Mouse (Mus musculus): ENCODE measurements around the gene Col11a2. TPM values are rescaled to one million over a fixed set of nuclear protein-coding genes. Genes with fewer than 3 reads are reported as not detected.
A peak's percentile ranks its signal among the peaks of the same experiment; 100 is the strongest.

Gene Col11a2
- polyA plus RNA-seq, 1 experiment from 2014 or later, result 64.3 TPM

DNA sequence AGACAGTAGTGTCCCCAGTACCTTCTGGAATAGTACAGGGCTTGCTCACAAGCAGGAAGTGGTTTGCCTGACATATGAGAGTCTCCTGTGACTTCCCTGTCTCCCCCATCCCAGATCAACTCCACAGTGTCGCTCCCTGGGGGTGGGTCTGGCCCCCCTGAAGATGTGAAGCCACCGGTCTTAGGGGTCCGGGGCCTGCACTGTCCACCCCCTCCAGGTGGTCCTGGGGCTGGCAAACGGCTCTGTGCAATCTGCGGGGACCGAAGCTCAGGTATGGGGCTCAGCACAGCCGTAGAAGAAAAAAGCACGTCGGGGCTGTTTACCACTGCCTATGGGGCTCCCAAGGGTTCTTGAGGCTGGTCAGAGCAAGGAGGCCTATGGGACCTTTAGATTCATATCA is 5.8 kb upstream of the Col11a2 start:
- Histone ChIP-seq H3K4me1 (peaks cover 50% of the 10 kb centered on the region), H3K9ac (no peak overlapping the region), H3K27me3 (peaks cover 8% of the 10 kb centered on the region), H3K9me3 (replicated peaks) (no peaks in the 10 kb centered on the region), H3K36me3 (peaks cover 54% of the 10 kb centered on the region), H3K4me2 (replicated peaks) (peak overlapping the region; percentile 94), H3K27ac (replicated peaks) (no peak overlapping the region), H3K4me3 (replicated peaks) (peak overlapping the region; percentile 72)
- 86% methylated on average over 9 of the region's 9 CpGs for WGBS
- no peak for ATAC-seq (ENCODE audit: insufficient number of reproducible peaks, low FRiP score, low TSS enrichment, low read depth)

DNA sequence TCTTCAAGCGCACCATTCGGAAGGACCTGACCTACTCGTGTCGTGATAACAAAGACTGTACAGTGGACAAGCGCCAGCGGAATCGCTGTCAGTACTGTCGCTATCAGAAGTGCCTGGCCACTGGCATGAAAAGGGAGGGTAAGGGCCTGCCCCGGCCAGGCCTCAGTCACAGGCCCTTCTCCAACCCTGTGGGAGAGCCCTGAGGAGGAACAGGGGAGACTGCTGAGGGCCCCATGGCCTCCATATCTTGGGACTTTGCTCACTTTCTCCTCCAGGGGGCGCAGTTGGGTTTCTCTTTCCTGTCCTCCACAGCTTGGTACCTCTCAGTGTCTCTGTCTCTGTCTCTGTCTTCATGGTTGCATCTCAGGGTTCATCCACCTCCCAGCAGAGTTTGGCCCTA is 5.2 kb upstream of the Col11a2 start:
- H3K4me1 ChIP-seq, result peaks cover 50% of the 10 kb centered on the region
- no peak overlapping the region for H3K4me2 ChIP-seq (replicated peaks)
- H3K36me3 ChIP-seq, result peaks cover 48% of the 10 kb centered on the region
- no peak for ATAC-seq (ENCODE audit: insufficient number of reproducible peaks, low FRiP score, low TSS enrichment, low read depth)
- 77% methylated on average over 10 of the region's 10 CpGs for WGBS
- no peak overlapping the region for H3K27ac ChIP-seq (replicated peaks)
- H3K4me3 ChIP-seq (replicated peaks), result no peak overlapping the region
- H3K9ac ChIP-seq, result no peak overlapping the region
- no peaks in the 10 kb centered on the region for H3K9me3 ChIP-seq (replicated peaks)
- H3K27me3 ChIP-seq, result peaks cover 11% of the 10 kb centered on the region

DNA sequence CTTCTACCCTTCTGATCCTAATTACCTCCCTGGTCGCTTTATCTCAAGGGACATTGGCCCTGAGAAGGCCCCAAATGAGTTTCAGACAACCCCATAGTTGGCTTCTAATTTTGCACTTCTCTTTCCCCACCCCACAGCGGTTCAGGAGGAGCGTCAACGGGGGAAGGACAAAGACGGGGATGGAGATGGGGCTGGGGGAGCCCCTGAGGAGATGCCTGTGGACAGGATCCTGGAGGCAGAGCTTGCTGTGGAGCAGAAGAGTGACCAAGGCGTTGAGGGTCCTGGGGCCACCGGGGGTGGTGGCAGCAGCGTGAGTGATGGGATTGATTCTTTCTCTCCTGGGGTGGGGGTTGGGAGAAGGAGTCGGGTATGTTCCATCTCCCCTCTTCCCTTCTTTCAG is 3.7 kb upstream of the Col11a2 start:
- Histone ChIP-seq H3K36me3 (peaks cover 37% of the 10 kb centered on the region), H3K9me3 (replicated peaks) (no peaks in the 10 kb centered on the region), H3K27ac (replicated peaks) (no peak overlapping the region), H3K9ac (no peak overlapping the region), H3K27me3 (peaks cover 23% of the 10 kb centered on the region), H3K4me2 (replicated peaks) (no peak overlapping the region), H3K4me3 (replicated peaks) (no peak overlapping the region), H3K4me1 (peaks cover 45% of the 10 kb centered on the region)
- 83% methylated on average over 9 of the region's 9 CpGs for WGBS
- no peak for ATAC-seq (ENCODE audit: insufficient number of reproducible peaks, low FRiP score, low TSS enrichment, low read depth)

DNA sequence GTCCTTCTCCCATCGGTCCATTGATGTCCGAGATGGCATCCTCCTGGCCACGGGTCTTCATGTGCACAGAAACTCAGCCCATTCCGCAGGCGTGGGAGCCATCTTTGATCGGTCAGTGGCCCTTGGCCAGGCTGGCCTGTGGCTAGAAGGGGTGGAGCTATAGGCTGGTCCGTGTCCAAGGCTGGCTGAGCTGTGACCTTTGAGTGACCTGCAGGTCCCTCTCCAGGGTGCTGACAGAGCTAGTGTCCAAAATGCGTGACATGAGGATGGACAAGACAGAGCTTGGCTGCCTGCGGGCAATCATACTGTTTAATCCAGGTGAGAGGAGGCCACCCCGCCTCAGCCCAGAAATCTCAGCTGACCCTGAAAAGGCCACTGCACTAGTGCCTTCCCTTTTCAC is 2.6 kb upstream of the Col11a2 start:
- H3K27me3 ChIP-seq, result peaks cover 31% of the 10 kb centered on the region
- 80% methylated on average over 10 of the region's 10 CpGs for WGBS
- H3K36me3 ChIP-seq, result peaks cover 37% of the 10 kb centered on the region
- H3K9ac ChIP-seq, result no peak overlapping the region
- peaks cover 49% of the 10 kb centered on the region for H3K4me1 ChIP-seq
- no peak overlapping the region for H3K27ac ChIP-seq (replicated peaks)
- no peaks in the 10 kb centered on the region for H3K9me3 ChIP-seq (replicated peaks)
- ATAC-seq (ENCODE audit: insufficient number of reproducible peaks, low FRiP score, low TSS enrichment, low read depth), result no peak
- H3K4me2 ChIP-seq (replicated peaks), result no peak overlapping the region
- H3K4me3 ChIP-seq (replicated peaks), result no peak overlapping the region

GRCm38 (mm10) chr17:34037241-34037640 is 2.0 kb upstream of the Col11a2 start:
- WGBS, result 92% methylated on average over 7 of the region's 7 CpGs
- no peak overlapping the region for H3K4me2 ChIP-seq (replicated peaks)
- no peak overlapping the region for H3K9ac ChIP-seq
- H3K27ac ChIP-seq (replicated peaks), result no peak overlapping the region
- peaks cover 35% of the 10 kb centered on the region for H3K27me3 ChIP-seq
- H3K4me1 ChIP-seq, result peaks cover 49% of the 10 kb centered on the region
- ATAC-seq (ENCODE audit: insufficient number of reproducible peaks, low FRiP score, low TSS enrichment, low read depth), result no peak
- no peaks in the 10 kb centered on the region for H3K9me3 ChIP-seq (replicated peaks)
- no peak overlapping the region for H3K4me3 ChIP-seq (replicated peaks)
- peaks cover 37% of the 10 kb centered on the region for H3K36me3 ChIP-seq

DNA sequence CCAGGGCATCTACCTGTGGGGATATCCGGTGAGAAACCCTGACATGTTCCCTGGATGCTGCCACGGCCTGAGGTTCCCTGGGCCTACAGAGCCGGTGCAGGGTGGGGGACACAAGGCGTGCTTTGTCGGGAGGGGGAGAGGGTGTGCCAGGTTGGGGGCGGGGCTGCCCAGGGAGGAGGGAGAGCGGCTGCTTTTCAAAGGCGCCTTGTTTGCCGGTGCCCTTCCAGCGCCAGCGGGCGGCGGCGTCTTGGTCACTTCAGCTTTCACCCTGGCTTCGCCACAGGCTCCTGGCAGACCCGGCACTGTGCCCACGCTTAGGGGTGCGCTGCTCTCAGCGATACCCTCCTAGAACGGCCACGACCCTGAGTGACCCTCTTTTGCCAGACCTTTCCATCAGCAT is 797 bp upstream of the Col11a2 start:
- peaks cover 37% of the 10 kb centered on the region for H3K36me3 ChIP-seq
- peaks cover 38% of the 10 kb centered on the region for H3K27me3 ChIP-seq
- H3K9me3 ChIP-seq (replicated peaks), result no peaks in the 10 kb centered on the region
- H3K4me2 ChIP-seq (replicated peaks), result peak overlapping the region; percentile 44
- peak; percentile 30; the same call in 1 of the 2 replicates for ATAC-seq (ENCODE audit: insufficient number of reproducible peaks, low FRiP score, low TSS enrichment, low read depth)
- H3K9ac ChIP-seq, result no peak overlapping the region
- WGBS, result 12% methylated on average over 21 of the region's 21 CpGs
- peaks cover 38% of the 10 kb centered on the region for H3K4me1 ChIP-seq
- peak overlapping the region; percentile 33 for H3K4me3 ChIP-seq (replicated peaks)
- H3K27ac ChIP-seq (replicated peaks), result peak overlapping the region; percentile 41; the same call in 1 of the 2 replicates

DNA sequence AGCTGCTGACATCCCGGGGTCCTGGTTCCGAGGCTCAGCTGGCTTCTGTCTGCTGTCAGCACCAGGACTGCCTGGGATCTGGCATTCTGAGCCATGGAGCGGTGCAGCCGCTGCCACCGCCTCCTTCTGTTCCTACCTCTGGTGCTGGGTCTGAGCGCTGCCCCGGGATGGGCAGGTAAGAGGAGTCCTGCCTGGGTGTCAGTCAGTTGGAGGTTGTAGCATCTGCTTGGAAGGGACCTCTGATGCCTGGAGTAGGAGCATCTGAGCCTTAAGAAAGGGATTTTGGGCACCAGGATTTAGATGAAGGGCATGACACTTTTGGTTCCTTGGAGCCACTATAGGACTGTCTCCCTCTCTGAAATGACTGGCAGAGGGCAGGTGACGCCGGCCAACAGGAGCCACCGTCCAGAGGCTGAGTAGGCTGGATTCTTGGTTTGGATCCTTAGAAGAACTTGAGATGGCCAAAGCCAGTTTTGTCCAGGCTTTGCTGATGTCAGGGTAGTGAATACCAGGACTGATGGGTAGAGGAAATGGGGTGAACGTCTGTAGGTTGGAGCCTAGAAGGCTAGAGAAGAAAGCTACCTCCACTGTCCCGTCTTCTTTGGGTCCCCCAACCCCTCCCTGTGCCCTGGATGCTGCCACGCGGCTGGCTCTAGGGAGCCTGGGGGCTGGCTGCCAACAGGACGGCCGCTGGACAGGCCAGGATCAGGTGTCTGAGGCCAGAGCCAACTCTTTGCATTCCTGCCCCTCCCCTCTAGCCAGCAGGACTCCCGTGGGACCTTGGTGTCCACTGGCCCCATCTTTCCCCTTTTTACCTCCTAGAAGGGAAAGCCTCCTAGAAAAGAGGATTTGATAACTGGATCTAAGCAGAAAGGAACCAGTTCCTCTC is 569 bp downstream of the Col11a2 start:
- Histone ChIP-seq H3K36me3 (peaks cover 28% of the 10 kb centered on the region), H3K9me3 (replicated peaks) (no peaks in the 10 kb centered on the region), H3K27ac (replicated peaks) (peak overlapping the region; percentile 44), H3K9ac (peak overlapping the region; percentile 31; the same call in 1 of the 2 replicates), H3K4me3 (replicated peaks) (peak overlapping the region; percentile 33), H3K4me2 (replicated peaks) (peak overlapping the region; percentile 44; the same call in 1 of the 2 replicates), H3K27me3 (peaks cover 38% of the 10 kb centered on the region), H3K4me1 (peaks cover 30% of the 10 kb centered on the region)
- ATAC-seq (ENCODE audit: insufficient number of reproducible peaks, low FRiP score, low TSS enrichment, low read depth), result no peak
- WGBS, result 17% methylated on average over 17 of the region's 17 CpGs

GRCm38 (mm10) chr17:34045941-34046340 is 6.7 kb downstream of the Col11a2 start:
- H3K4me2 ChIP-seq (replicated peaks), result no peak overlapping the region
- H3K4me3 ChIP-seq (replicated peaks), result no peak overlapping the region
- H3K9ac ChIP-seq, result no peak overlapping the region
- H3K27me3 ChIP-seq, result peaks cover 13% of the 10 kb centered on the region; the same call in 1 of the 2 replicates
- no peaks in the 10 kb centered on the region for H3K36me3 ChIP-seq
- H3K27ac ChIP-seq (replicated peaks), result no peak overlapping the region
- no peak for ATAC-seq (ENCODE audit: insufficient number of reproducible peaks, low FRiP score, low TSS enrichment, low read depth)
- WGBS, result 77% methylated on average over 14 of the region's 14 CpGs
- H3K4me1 ChIP-seq, result 0 out of 2 replicates have a peak, but pooled peaks cover 5% of the 10 kb centered on the region
- H3K9me3 ChIP-seq (replicated peaks), result no peaks in the 10 kb centered on the region

DNA sequence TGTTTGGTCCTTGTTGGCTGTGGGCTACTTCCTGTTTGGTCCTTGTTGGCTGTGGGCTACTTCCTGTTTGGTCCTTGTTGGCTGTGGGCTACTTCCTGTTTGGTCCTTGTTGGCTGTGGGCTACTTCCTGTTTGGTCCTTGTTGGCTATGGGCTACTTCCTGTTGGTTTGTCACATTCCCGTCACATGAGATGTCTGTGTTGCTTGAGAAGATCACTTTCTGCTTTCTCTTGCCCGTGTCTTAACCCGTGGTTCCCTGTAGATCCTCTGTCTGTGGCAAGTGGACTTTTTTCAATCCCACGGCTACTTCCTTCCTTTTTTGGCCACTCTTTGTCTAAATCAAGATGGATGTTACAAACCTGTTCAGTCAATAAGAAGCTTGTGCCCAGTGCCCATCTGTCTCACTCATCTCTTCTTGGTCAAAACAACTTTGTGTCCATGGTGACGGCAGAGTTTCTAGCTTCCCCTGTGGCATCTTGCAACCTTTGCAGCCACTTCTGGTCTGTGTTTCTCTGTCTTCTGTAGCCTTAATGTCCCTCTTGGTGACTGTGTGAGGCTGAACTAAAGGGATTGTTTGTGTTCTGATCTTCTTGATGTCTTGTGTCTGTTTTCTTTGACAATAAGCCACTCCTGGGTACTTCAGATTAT is 8.3 kb downstream of the Col11a2 start:
- H3K4me3 ChIP-seq (replicated peaks), result no peak overlapping the region
- no peaks in the 10 kb centered on the region for H3K4me1 ChIP-seq
- ATAC-seq (ENCODE audit: insufficient number of reproducible peaks, low FRiP score, low TSS enrichment, low read depth), result no peak
- H3K9me3 ChIP-seq (replicated peaks), result no peaks in the 10 kb centered on the region
- H3K27me3 ChIP-seq, result 0 out of 2 replicates have a peak, but pooled peaks cover under 1% of the 10 kb centered on the region
- no peak overlapping the region for H3K27ac ChIP-seq (replicated peaks)
- no peak overlapping the region for H3K9ac ChIP-seq
- H3K4me2 ChIP-seq (replicated peaks), result no peak overlapping the region
- H3K36me3 ChIP-seq, result no peaks in the 10 kb centered on the region
- 91% methylated on average over 5 of the region's 5 CpGs for WGBS

- ATAC-seq (ENCODE audit: insufficient number of reproducible peaks, low FRiP score, low TSS enrichment, low read depth), result no peak
- H3K9ac ChIP-seq, result no peak overlapping the region
- H3K4me1 ChIP-seq, result no peaks in the 10 kb centered on the region
- H3K36me3 ChIP-seq, result no peaks in the 10 kb centered on the region
- no peak overlapping the region for H3K4me3 ChIP-seq (replicated peaks)
- no peak overlapping the region for H3K4me2 ChIP-seq (replicated peaks)
- H3K9me3 ChIP-seq (replicated peaks), result no peaks in the 10 kb centered on the region
- H3K27ac ChIP-seq (replicated peaks), result no peak overlapping the region
- WGBS, result 78% methylated on average over 7 of the region's 7 CpGs
- no peaks in the 10 kb centered on the region for H3K27me3 ChIP-seq
Measured at GRCm38 (mm10) chr17:34057224-34057623, 18.0 kb downstream of the Col11a2 start.

GRCm38 (mm10) chr17:34068864-34069263 is 29.6 kb downstream of the Col11a2 start:
- Histone ChIP-seq H3K9me3 (replicated peaks) (no peaks in the 10 kb centered on the region), H3K4me3 (replicated peaks) (no peak overlapping the region), H3K27ac (replicated peaks) (no peak overlapping the region), H3K27me3 (no peaks in the 10 kb centered on the region), H3K9ac (no peak overlapping the region), H3K4me1 (no peaks in the 10 kb centered on the region), H3K4me2 (replicated peaks) (no peak overlapping the region), H3K36me3 (no peaks in the 10 kb centered on the region)
- peak; percentile 53; the same call in 1 of the 2 replicates for ATAC-seq (ENCODE audit: insufficient number of reproducible peaks, low FRiP score, low TSS enrichment, low read depth)
- 50% methylated on average over 3 of the region's 3 CpGs for WGBS
